Mouse (Mus musculus) cerebellum, adult 8-10 months (tissue): Measurements from ENCODE around the gene Tmed10.
A peak's percentile ranks its signal among the peaks of the same experiment; 100 is the strongest.

Experiments
- DNase-seq: peaks from one replicate; pipeline ENCODE4 v3.0.0; 2022

The Tmed10 gene

GRCm38 (mm10) chr12:85373591-85374560, 771 bp downstream of the Tmed10 start:
- peak; percentile 58 for DNase-seq

DNA sequence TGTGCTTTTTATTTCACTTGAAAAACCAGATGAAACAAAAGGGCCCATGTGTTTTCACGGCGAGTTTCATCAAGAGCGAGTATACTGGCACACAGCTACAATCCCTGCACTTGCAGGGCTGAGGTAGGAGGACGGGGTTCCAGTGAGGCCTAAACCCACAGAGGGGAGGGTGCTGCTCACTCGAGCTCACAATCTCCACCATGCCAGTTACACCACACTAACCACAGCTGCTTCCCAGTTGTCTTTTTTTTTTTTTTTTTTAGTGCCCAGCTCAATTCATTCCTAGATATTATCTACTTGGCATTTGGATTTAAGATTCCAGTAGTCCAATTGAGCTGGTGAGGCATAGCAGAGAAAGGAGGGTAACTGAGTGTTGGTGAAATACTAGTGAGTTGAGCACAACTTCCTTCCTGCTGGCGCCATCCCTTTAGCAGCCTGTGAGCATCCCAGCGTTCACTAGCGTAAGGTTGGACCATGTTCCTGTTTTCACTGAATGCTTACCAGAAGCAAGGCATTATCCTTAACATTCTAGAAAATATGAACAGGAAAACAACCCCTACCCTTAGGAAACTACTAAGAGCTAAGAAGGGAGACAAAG, 2.5 kb downstream of the Tmed10 start:
- no peak for DNase-seq

DNA sequence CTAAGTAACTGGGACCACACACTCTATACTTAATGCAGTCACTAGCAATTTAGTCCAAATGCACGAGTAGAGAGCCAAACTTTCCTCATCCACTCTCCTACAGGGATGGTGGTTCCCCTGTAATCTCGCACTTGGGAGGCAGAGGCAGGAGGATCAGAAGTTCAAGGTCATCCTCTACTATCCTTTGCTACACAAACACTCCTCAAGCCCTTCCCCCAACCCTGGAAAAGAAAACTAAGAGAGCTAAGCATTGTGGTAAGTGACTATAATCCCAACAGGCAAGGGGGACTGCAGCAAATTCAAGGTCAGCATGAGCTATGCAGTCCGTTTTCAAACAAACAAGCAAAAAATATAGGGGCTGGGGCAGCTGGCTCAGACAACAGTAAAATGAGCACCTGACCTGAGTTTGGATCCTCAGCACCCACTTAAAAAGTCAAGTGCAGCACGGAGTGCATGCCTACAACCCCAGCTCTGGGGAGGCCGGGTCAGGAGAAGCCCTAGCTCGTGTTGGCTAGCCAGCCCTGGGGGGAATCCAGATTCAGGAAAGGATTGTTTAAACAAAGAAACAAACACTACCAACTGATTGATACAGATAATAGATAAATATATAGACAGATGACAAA, 6.1 kb downstream of the Tmed10 start:
- no peak for DNase-seq

DNA sequence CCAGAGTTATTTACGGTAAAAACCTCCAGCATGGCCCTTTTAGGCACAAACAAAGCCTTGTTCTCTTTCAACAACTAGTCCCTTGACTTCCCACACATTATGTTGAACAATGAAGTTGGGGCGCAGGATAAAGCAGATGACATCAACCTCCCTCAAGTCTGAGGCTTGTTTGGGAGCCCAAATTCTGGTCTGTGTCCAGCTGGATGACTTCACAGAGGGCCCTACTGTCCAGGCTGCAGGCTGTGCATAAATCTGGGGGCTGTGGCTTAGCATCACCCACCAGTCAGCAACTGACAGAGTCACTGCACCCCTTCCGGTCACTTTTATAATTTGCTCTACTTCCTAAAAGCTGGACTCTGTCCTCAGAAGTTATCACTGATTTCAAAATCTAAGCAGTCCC, 8.4 kb downstream of the Tmed10 start:
- no peak for DNase-seq

GRCm38 (mm10) chr12:85362510-85362909, 12.1 kb downstream of the Tmed10 start:
- no peak for DNase-seq

DNA sequence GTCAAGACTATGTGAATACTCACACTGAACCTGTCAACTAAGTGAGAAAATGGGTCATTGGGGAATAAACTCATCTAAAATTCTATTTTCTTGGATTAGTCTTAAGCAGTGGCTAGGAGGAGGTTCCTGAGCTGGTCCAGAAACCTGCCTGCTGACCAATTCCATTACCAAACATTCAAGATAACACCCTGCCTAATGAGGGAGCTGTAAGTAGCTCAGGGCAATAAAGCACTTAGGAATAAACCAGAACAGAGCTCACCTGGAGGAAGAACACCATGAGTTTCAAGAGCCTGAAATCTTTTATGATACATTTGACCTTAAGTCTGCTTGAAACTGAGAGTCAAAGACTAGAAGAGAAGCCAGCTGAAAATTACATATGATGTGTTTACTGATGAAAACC, 13.1 kb downstream of the Tmed10 start:
- no peak for DNase-seq

DNA sequence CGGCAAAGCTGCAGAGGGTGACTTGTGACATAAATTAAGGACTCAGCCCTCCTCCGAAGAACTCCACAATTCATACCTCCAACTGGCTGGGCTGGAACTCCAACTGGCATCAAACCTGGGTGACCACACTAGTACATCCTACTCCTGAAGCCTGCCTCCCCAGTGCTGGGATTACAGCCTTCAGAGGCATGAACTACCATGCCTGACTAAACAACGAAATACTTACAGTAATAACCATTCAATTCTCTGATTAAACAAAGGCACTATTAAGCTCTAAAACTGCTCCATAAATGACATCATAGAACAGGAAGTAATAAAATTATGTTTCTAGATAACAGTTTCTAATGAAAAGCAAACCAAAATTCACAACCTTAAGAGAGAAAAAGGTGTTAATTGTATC, 13.5 kb downstream of the Tmed10 start:
- no peak for DNase-seq

- no peak for DNase-seq
Measured at GRCm38 (mm10) chr12:85354061-85354460, 20.6 kb downstream of the Tmed10 start.

- no peak for DNase-seq
Measured at GRCm38 (mm10) chr12:85350407-85351232, 24.0 kb downstream of the Tmed10 start.

DNA sequence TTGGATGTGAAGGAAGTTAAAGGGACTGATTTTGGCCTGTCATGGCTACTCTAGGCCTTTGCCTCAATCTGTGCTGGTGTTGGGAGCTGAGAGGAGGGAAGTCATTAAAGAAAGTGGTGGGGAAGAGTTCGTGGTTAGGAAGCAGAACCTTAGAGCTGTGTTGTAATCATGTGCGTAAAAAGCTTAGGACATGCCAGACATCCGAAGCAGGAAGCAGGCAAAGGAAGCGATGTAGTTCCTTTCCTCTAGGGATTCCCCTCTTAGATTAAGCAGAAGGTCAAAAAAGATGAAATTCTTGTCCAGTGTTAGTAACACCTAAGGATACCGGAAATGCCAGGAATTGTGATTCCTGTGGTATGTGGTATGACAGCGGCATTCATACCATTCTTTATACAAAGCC, 26.3 kb downstream of the Tmed10 start:
- no peak for DNase-seq

DNA sequence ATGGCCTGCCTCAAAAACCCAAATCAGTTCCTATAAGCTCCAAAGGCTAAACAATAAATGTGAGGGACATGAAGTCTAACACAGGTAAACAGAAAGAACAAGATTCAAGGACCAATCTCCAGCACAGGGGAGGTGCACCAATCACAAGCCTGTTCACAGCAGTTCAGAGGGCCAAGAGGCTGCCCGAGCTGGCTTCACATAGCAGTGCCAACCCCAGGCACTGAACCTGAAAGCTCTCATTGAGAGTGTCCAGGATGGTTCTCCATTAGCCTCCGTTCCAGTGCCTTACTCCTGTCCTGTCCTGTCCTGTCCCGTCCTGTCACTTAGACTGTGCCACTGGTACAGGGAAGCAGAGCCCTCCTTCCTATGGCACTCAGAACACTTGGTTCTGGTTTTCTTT, 27.5 kb downstream of the Tmed10 start:
- DNase-seq, result no peak

- DNase-seq, result peak; percentile 60
Measured at GRCm38 (mm10) chr12:85346374-85346773, 28.3 kb downstream of the Tmed10 start.

DNA sequence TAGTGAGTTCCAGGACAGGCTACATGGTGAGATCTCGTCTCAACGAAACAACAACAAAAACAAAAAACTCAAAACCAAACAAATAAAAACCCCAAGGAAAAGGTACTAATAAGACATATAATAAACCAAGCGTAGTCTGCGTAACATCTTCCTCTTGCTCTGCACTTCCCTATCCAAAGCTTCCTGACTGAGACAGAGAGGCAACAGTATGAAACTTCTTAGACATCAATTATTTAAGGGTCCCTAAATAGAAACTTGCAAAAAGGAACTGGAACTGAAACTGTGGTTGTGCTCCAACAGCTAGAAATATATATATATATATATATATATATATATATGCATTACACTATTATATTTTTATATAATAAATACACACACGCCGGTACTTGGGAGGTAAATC, 29.1 kb downstream of the Tmed10 start:
- DNase-seq, result no peak

DNA sequence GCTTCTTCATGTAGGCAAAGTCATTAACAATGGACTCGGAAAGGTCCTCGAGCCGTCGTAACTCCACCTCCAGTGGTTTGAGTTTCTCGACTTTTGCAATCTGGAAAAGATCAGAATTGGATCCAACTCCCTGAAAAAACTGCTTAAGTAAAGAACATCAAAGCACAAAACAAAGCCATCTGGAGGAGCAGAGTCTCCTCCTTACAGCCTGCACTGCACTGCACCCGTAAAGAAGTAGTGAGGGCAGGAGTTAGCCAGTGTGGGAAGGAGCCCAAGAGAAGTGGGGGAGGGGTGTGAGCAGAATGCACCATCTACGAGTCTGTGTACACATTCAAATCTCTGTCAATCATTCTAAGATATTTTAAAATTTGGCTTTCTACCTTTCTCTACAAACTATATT, 30.4 kb downstream of the Tmed10 start:
- no peak for DNase-seq

DNA sequence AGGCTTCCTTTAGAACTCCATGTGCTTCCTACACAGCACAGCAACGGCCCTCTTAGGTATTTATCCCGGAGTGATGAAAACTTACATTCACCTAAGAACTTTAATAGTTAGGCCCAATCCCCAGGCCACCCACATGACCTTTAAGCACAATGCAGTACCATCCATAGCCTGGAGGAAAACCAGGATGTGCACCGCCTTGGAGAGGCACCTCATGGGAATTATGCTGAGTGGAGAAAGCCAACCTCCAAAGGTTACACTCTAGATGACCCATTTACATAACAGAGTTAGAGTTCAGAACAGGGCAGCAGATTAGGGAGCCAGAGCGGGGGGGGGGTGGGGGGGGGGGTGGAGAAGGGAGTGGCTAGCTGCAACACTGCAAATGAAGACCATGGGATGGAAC, 32.3 kb downstream of the Tmed10 start:
- DNase-seq, result no peak

GRCm38 (mm10) chr12:85341131-85341530, 33.5 kb downstream of the Tmed10 start:
- peak; percentile 41 for DNase-seq

DNA sequence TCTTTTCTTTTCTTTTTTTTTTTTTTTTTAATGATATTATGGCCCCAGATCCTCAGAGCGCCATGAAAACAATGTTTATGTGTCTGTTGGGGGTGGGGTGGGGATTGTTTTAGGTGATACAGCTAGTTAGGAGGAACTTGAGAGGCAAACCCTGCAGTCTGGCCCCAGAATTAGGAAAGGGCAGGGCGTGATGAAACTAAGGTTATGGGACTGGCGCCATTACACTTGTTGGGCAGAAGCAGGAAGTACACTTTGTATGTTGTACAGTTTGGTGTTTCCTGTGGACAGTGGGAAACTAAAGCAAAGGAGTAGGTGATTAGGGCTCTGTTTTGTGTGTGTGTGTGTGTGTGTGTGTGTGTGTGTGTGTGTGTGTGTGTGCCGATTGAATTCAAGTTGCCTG, 34.7 kb downstream of the Tmed10 start:
- no peak for DNase-seq

GRCm38 (mm10) chr12:85339243-85339729, 35.4 kb downstream of the Tmed10 start, which contains the start of gene Nek9:
Gene Nek9 (minus strand): TSS chr12:85339362.
- DNase-seq, result peak; percentile 94

GRCm38 (mm10) chr12:85338815-85339214, 35.8 kb downstream of the Tmed10 start:
- DNase-seq, result no peak

DNA sequence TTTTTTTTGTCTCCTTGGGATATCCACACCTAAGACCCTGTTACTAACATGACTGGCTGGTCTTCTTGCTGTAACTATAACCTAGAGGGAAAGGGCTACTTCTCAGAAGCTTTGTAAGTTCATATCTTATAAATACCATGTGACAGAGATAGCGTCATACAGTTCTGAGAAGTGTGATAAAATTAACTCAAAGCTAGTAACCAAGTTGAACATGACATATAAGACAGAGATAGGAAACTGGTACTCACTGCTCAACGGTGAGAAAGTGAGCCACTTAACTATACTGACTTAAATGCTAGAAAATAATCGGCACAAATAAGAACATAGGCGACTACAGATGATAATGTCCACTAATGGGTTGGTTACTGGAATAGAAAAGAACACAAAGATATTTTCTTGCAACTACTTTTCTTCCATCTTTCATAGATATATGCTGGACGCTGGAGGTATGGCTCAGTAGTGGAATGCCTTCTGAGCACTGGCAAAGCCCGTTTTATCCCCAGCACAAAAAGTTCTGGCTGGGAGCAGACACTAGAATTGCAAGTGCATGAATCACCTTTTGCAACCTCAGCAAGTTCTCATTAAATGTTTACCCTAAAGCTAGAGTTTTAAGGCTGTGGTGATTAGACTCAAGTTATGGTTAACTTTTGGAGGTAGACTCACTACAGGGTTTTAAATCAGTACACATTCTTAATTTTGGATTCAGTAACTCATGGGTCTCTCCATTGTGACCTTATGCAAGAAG, 36.9 kb downstream of the Tmed10 start:
- DNase-seq, result no peak

- no peak for DNase-seq
Measured at GRCm38 (mm10) chr12:85330153-85330552, 44.5 kb downstream of the Tmed10 start.

DNA sequence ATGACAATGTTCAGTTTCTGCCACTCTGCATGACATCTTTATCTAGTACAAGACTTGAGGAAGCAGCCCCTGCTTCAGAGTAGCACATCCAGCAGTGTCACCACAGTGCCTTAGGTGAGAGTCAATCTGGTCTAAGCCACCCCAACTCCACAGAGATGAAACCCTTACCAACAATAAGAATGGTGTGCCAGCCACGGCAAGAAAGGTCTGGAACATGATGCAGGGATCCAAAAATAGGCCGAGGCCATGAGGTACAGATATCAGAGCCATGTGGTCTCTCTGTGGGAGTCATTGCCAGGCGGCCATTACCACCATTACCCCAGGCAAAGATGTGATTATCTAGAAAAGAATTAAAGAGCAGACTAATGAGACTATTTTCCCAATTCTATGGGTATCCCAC, 66.0 kb downstream of the Tmed10 start:
- DNase-seq, result peak; percentile 41
